Mouse (Mus musculus): ENCODE measurements around the gene Dvl3. TPM values are rescaled to one million over a fixed set of nuclear protein-coding genes. Genes with fewer than 3 reads are reported as not detected.

The Dvl3 gene
- total and polyA plus RNA-seq, 3 experiments = 4.1 to 20.5 TPM; not detected in 1

DNA sequence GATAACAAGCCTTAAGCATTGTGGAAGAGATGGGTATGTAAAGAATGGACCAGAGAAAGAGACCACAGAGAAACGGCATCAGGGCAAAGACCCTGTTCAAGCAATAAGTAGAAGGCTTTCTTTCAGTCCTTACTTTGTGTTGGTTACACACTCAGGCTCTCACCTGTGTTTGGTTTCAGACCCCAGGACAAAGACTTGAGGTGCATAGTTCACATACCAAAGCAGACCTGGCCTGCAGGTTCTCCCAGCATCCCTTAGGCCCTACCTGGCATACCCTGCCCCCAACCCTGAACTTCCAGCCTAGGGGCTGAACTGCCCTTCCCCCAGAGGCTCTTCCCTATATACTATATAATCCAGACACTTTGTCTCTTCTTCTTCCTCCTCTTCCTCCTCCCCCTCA is 41.4 kb upstream of the Dvl3 start:
- Histone ChIP-seq H3K27ac (ENCODE audit: control insufficient read depth, low read depth, low read length) (no peak overlapping the region), H3K9ac (ENCODE audit: control insufficient read depth, low read depth, low read length, poor library complexity, severe bottlenecking) (no peak overlapping the region), H3K4me3 (ENCODE audit: control insufficient read depth in 1 of 2, insufficient read depth in 1 of 2, low read depth in 2 of 2, low read length in 2 of 2) (no peak overlapping the region), H3K36me3 (ENCODE audit: control insufficient read depth in 1 of 2, insufficient read depth in 2 of 2, low read length in 2 of 2) (no peaks in the 10 kb centered on the region), H3K79me2 (ENCODE audit: control insufficient read depth, insufficient read depth, low read length, poor library complexity) (no peaks in the 10 kb centered on the region), H3K9me3 (replicated peaks; ENCODE audit: insufficient read depth, low read length) (no peaks in the 10 kb centered on the region), H3K27me3 (ENCODE audit: control insufficient read depth in 1 of 2, insufficient read depth in 2 of 2, low read length in 2 of 2) (no peaks in the 10 kb centered on the region), H3K4me1 (ENCODE audit: control insufficient read depth in 1 of 2, insufficient read depth in 2 of 2, low read length in 2 of 2) (peaks cover 0 to 6% of the 10 kb centered on the region in 2 experiments; a peak in 2 of 4 replicates)
- DNase-seq (ENCODE audit: low read depth, low spot score) = no peak
- no peak for TF ChIP-seq HCFC1 (IDR thresholded peaks at IDR 0.05; ENCODE audit: low read depth, low read length)
- TF ChIP-seq MAZ (IDR thresholded peaks at IDR 0.05; ENCODE audit: low read depth, low read length) = no peak
- no peak for TF ChIP-seq E2F4 (IDR thresholded peaks at IDR 0.05; ENCODE audit: borderline replicate concordance, low read depth, low read length)
- TF ChIP-seq MYB (IDR thresholded peaks at IDR 0.05; ENCODE audit: low read depth, low read length) = no peak
- no peak for TF ChIP-seq RAD21 (IDR thresholded peaks at IDR 0.05; ENCODE audit: low read depth, low read length)
- no peak for TF ChIP-seq JUND (IDR thresholded peaks at IDR 0.05; ENCODE audit: low read depth, low read length)
- no peak for TF ChIP-seq ETS1 (IDR thresholded peaks at IDR 0.05; ENCODE audit: low read depth, low read length)

DNA sequence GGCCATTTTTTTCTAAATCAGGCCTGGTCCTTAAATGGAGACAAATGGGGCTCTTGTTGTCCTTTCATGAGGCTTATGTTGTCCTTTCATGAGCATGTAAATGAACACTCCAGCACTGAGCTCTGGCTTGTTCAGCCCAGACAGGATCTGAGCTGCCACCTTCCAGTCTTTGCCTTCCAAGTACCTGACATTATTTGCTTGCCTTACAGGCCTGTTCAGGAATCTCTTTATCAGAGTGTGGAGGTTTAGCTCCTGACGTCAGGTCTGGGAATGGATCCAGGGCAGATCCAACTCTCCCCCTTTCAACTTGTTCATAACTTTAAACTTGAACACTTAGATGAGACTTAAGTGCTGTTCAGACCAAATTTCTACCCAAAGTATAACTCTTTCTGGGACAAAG is 39.9 kb upstream of the Dvl3 start:
- Histone ChIP-seq H3K9me3 (replicated peaks; ENCODE audit: insufficient read depth, low read length) (no peaks in the 10 kb centered on the region), H3K79me2 (ENCODE audit: control insufficient read depth, insufficient read depth, low read length, poor library complexity) (no peaks in the 10 kb centered on the region), H3K9ac (ENCODE audit: control insufficient read depth, low read depth, low read length, poor library complexity, severe bottlenecking) (no peak overlapping the region), H3K4me1 (ENCODE audit: control insufficient read depth in 1 of 2, insufficient read depth in 2 of 2, low read length in 2 of 2) (peaks cover 0 to 6% of the 10 kb centered on the region in 2 experiments; a peak in 2 of 4 replicates), H3K27ac (ENCODE audit: control insufficient read depth, low read depth, low read length) (no peak overlapping the region), H3K36me3 (ENCODE audit: control insufficient read depth in 1 of 2, insufficient read depth in 2 of 2, low read length in 2 of 2) (no peaks in the 10 kb centered on the region), H3K4me3 (ENCODE audit: control insufficient read depth in 1 of 2, insufficient read depth in 1 of 2, low read depth in 2 of 2, low read length in 2 of 2) (no peak overlapping the region), H3K27me3 (ENCODE audit: control insufficient read depth in 1 of 2, insufficient read depth in 2 of 2, low read length in 2 of 2) (no peaks in the 10 kb centered on the region)
- DNase-seq (ENCODE audit: low read depth, low spot score) = no peak
- no peak for TF ChIP-seq MYB (IDR thresholded peaks at IDR 0.05; ENCODE audit: low read depth, low read length)
- no peak for TF ChIP-seq POLR2AphosphoS5 (IDR thresholded peaks at IDR 0.05; ENCODE audit: borderline replicate concordance, low read depth, low read length)
- no peak for TF ChIP-seq RAD21 (IDR thresholded peaks at IDR 0.05; ENCODE audit: low read depth, low read length)
- no peak for TF ChIP-seq MXI1 (IDR thresholded peaks at IDR 0.05; ENCODE audit: low read depth, low read length)
- no peak for TF ChIP-seq MAFK (IDR thresholded peaks at IDR 0.05; ENCODE audit: borderline replicate concordance, low read depth, low read length)
- no peak for TF ChIP-seq ZKSCAN1 (IDR thresholded peaks at IDR 0.05; ENCODE audit: low read depth, low read length)
- no peak for TF ChIP-seq KAT2A (conservative IDR thresholded peaks at IDR 0.05; ENCODE audit: low read depth, low read length)
- no peak for TF ChIP-seq MEF2A (IDR thresholded peaks at IDR 0.05; ENCODE audit: extremely low read depth, insufficient replicate concordance, low read depth, low read length, poor library complexity, severe bottlenecking)
- no peak for TF ChIP-seq MAX (IDR thresholded peaks at IDR 0.05; ENCODE audit: low read length)
- TF ChIP-seq HCFC1 (IDR thresholded peaks at IDR 0.05; ENCODE audit: low read depth, low read length) = no peak

DNA sequence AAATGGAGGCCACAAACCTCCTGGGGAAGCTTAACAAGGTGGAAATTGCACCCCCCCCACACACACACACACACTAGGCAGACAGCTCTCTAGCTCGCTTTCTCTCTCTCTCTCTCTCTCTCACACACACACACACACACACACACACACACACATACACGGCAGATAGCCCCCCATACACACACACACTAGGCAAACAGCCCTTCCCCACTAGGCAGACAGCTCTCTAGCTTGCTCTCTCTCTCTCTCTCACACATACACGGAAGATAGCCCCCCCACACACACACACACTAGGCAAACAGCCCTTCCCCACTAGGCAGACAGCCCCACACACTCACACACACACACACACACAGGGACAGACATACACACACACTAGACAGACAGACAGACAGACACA is 39.5 kb upstream of the Dvl3 start:
- Histone ChIP-seq H3K79me2 (ENCODE audit: control insufficient read depth, insufficient read depth, low read length, poor library complexity) (no peaks in the 10 kb centered on the region), H3K9me3 (replicated peaks; ENCODE audit: insufficient read depth, low read length) (no peaks in the 10 kb centered on the region), H3K4me1 (ENCODE audit: control insufficient read depth in 1 of 2, insufficient read depth in 2 of 2, low read length in 2 of 2) (peaks cover 0 to 6% of the 10 kb centered on the region in 2 experiments; a peak in 2 of 4 replicates), H3K4me3 (ENCODE audit: control insufficient read depth in 1 of 2, insufficient read depth in 1 of 2, low read depth in 2 of 2, low read length in 2 of 2) (no peak overlapping the region), H3K27ac (ENCODE audit: control insufficient read depth, low read depth, low read length) (no peak overlapping the region), H3K36me3 (ENCODE audit: control insufficient read depth in 1 of 2, insufficient read depth in 2 of 2, low read length in 2 of 2) (no peaks in the 10 kb centered on the region), H3K27me3 (ENCODE audit: control insufficient read depth in 1 of 2, insufficient read depth in 2 of 2, low read length in 2 of 2) (no peaks in the 10 kb centered on the region), H3K9ac (ENCODE audit: control insufficient read depth, low read depth, low read length, poor library complexity, severe bottlenecking) (no peak overlapping the region)
- no peak for DNase-seq (ENCODE audit: low read depth, low spot score)
- TF ChIP-seq ZC3H11A (IDR thresholded peaks at IDR 0.05; ENCODE audit: low read depth, low read length) = no peak
- no peak for TF ChIP-seq RCOR1 (IDR thresholded peaks at IDR 0.05; ENCODE audit: low read depth, low read length)

All from MEL (cell line).